Comparison of ENCODE assay signal across 17 mouse cellular contexts in genomic region chr10:37416321-37416720, GRCm38 (mm10).
"Had no signal": no experiment of that assay in that cellular context is flagged by ENCODE, and none has a peak within 500 bp of the region (broad histone marks: within the 10 kb centered on the region; RNA-seq: fewer than 3 reads in every experiment).

No protein-coding gene starts in this region.

- DNase-seq: lung, adult 18-20 months; lung, embryonic 14.5 days; lung, postnatal 10 days; lung, postnatal 4 days; right cerebral cortex, adult 18-20 months; right cerebral cortex, postnatal 25 days; right cerebral cortex, postnatal 4 days; spleen, adult 18-20 months; thymus, adult 18-20 months; thymus, postnatal 14 days; thymus, postnatal 36 days had no signal

- H3K27me3 ChIP-seq: liver, embryonic 12.5 days; midbrain, embryonic 12.5 days; neural tube, embryonic 13.5 days; neural tube, embryonic 15.5 days had no signal

- H3K4me1 ChIP-seq: liver, embryonic 12.5 days; midbrain, embryonic 12.5 days; neural tube, embryonic 13.5 days; neural tube, embryonic 15.5 days had no signal

- H3K4me3 ChIP-seq: liver, embryonic 12.5 days; midbrain, embryonic 12.5 days; myocyte; neural tube, embryonic 13.5 days; neural tube, embryonic 15.5 days had no signal

- H3K4me2 ChIP-seq: liver, embryonic 12.5 days; lung, embryonic 14.5 days; midbrain, embryonic 12.5 days; neural tube, embryonic 13.5 days; neural tube, embryonic 15.5 days had no signal

- H3K27ac ChIP-seq: liver, embryonic 12.5 days; liver, embryonic 14.5 days; midbrain, embryonic 12.5 days; neural tube, embryonic 13.5 days; neural tube, embryonic 15.5 days had no signal

- H3K9ac ChIP-seq: liver, embryonic 12.5 days; liver, embryonic 14.5 days; lung, embryonic 14.5 days; midbrain, embryonic 12.5 days; neural tube, embryonic 13.5 days; neural tube, embryonic 15.5 days had no signal

- H3K36me3 ChIP-seq: liver, embryonic 12.5 days; midbrain, embryonic 12.5 days; neural tube, embryonic 13.5 days; neural tube, embryonic 15.5 days had no signal

- ATAC-seq: liver, embryonic 12.5 days had no signal

- H3K9me3 ChIP-seq: liver, embryonic 12.5 days; midbrain, embryonic 12.5 days; neural tube, embryonic 13.5 days; neural tube, embryonic 15.5 days had no signal
